Comparison of ENCODE assay signal across 8 mouse cellular contexts in genomic region chr4:132767914-132768876, GRCm38 (mm10). TPM values are rescaled to one million over a fixed set of nuclear protein-coding genes. Genes with fewer than 3 reads are reported as not detected.
DNase-seq lines count a peak whose midpoint lies in the region; ATAC-seq and TF ChIP-seq lines count a peak whose summit lies in the region.

Gene Rpa2 (plus strand): TSS chr4:132768332.

- peak within 1 kb of the TSS; percentile 72 for H3K4me3 ChIP-seq in forebrain, embryonic 10.5 days
- H3K4me3 ChIP-seq in heart, embryonic 15.5 days, result peak within 1 kb of the TSS; percentile 87
- peak within 1 kb of the TSS; percentile 81 to 90 for H3K4me3 ChIP-seq in liver, embryonic 14.5 days (ENCODE audit: insufficient read depth in 1 of 2, low read depth in 2 of 2, low read length in 2 of 2)
- H3K4me3 ChIP-seq in neural tube, embryonic 11.5 days (ENCODE audit: low read depth, low read length), result peak within 1 kb of the TSS; percentile 68
- peak within 1 kb of the TSS; percentile 74 for H3K4me3 ChIP-seq in stomach, postnatal 0 days (ENCODE audit: low read depth, low read length)

- peak; percentile 38 for TF ChIP-seq CTCF in liver, embryonic 14.5 days (IDR thresholded peaks at IDR 0.05; ENCODE audit: low read depth)
- TF ChIP-seq CTCF in stomach, postnatal 0 days (IDR thresholded peaks at IDR 0.05; ENCODE audit: low read depth), result peak; percentile 15; the same call in 1 of the 2 replicates

- H3K36me3 ChIP-seq in forebrain, embryonic 10.5 days (replicated peaks), result peaks cover 37% of the 10 kb centered on the region
- peaks cover 28% of the 10 kb centered on the region for H3K36me3 ChIP-seq in heart, embryonic 15.5 days
- peaks cover 32% of the 10 kb centered on the region for H3K36me3 ChIP-seq in liver, embryonic 14.5 days (replicated peaks; ENCODE audit: control insufficient read depth, insufficient read depth, low read depth)
- peaks cover 6% of the 10 kb centered on the region; the same call in 1 of the 2 replicates for H3K36me3 ChIP-seq in neural tube, embryonic 11.5 days (ENCODE audit: control insufficient read depth, insufficient read depth, low read length)
- peaks cover 3% of the 10 kb centered on the region; the same call in 1 of the 2 replicates for H3K36me3 ChIP-seq in stomach, postnatal 0 days (ENCODE audit: control insufficient read depth, insufficient read depth, low read length)

- H3K4me2 ChIP-seq in heart, embryonic 15.5 days, result peak within 1 kb of the TSS; percentile 90
- peak within 1 kb of the TSS; percentile 87 for H3K4me2 ChIP-seq in liver, embryonic 14.5 days (ENCODE audit: low read depth)
- peak within 1 kb of the TSS; percentile 81 for H3K4me2 ChIP-seq in neural tube, embryonic 11.5 days (ENCODE audit: low read depth)
- H3K4me2 ChIP-seq in stomach, postnatal 0 days (replicated peaks; ENCODE audit: low read depth), result peak within 1 kb of the TSS; percentile 92

- peak within 1 kb of the TSS; percentile 88 for H3K27ac ChIP-seq in forebrain, embryonic 10.5 days
- peak within 1 kb of the TSS; percentile 76 for H3K27ac ChIP-seq in heart, embryonic 15.5 days
- H3K27ac ChIP-seq in liver, embryonic 14.5 days, result peak within 1 kb of the TSS; percentile 73
- no peak within 1 kb of the TSS for H3K27ac ChIP-seq in neural tube, embryonic 11.5 days (ENCODE audit: low read depth, low read length)
- peak within 1 kb of the TSS; percentile 86 for H3K27ac ChIP-seq in stomach, postnatal 0 days (replicated peaks)

- no peaks in the 10 kb centered on the region for H3K27me3 ChIP-seq in forebrain, embryonic 10.5 days (ENCODE audit: poor library complexity, severe bottlenecking)
- no peaks in the 10 kb centered on the region for H3K27me3 ChIP-seq in heart, embryonic 15.5 days
- H3K27me3 ChIP-seq in liver, embryonic 14.5 days (ENCODE audit: control insufficient read depth, insufficient read depth, low read length), result no peaks in the 10 kb centered on the region
- no peaks in the 10 kb centered on the region for H3K27me3 ChIP-seq in neural tube, embryonic 11.5 days (ENCODE audit: control insufficient read depth, insufficient read depth, low read length)
- H3K27me3 ChIP-seq in stomach, postnatal 0 days (ENCODE audit: control insufficient read depth, insufficient read depth, low read length), result no peaks in the 10 kb centered on the region

- H3K9me3 ChIP-seq in forebrain, embryonic 10.5 days, result no peaks in the 10 kb centered on the region
- H3K9me3 ChIP-seq in heart, embryonic 15.5 days (replicated peaks), result no peaks in the 10 kb centered on the region
- H3K9me3 ChIP-seq in liver, embryonic 14.5 days (ENCODE audit: control insufficient read depth, low read length), result no peaks in the 10 kb centered on the region
- no peaks in the 10 kb centered on the region for H3K9me3 ChIP-seq in neural tube, embryonic 11.5 days (ENCODE audit: control insufficient read depth, low read length)
- no peaks in the 10 kb centered on the region for H3K9me3 ChIP-seq in stomach, postnatal 0 days (ENCODE audit: control insufficient read depth, low read length)

- under 1% methylated on average over 71 of the region's 71 CpGs for WGBS in forebrain, embryonic 10.5 days
- under 1% methylated on average over 71 of the region's 71 CpGs for WGBS in heart, embryonic 15.5 days
- WGBS in liver, embryonic 14.5 days (ENCODE audit: insufficient replicate concordance), result under 1% methylated on average over 71 of the region's 71 CpGs
- WGBS in neural tube, embryonic 11.5 days, result under 1% methylated on average over 71 of the region's 71 CpGs
- under 1% methylated on average over 67 of the region's 71 CpGs for WGBS in stomach, postnatal 0 days

- peak; percentile 60 for TF ChIP-seq EP300 in liver, embryonic 14.5 days (IDR thresholded peaks at IDR 0.05; ENCODE audit: low read depth)
- peak; percentile 93 for TF ChIP-seq EP300 in stomach, postnatal 0 days (optimal IDR thresholded peaks at IDR 0.05)

- peak; percentile 92 to 97 for DNase-seq in CD8-positive naive resting alpha-beta T cell, adult 2 months (ENCODE audit: low read depth in 2 of 2, low spot score in 2 of 2)
- DNase-seq in c-Kit-positive CD71-negative TER-119-negative erythroid progenitor cells, embryonic 14.5 days (ENCODE audit: low read depth), result peak; percentile 100
- DNase-seq in forebrain, embryonic 10.5 days (ENCODE audit: extremely low spot score, low spot score), result peak; percentile 99
- DNase-seq in kidney, postnatal 25 days, result peak; percentile 99 to 100
- peak; percentile 100 for DNase-seq in liver, embryonic 14.5 days (ENCODE audit: low read depth in 3 of 3, low spot score in 3 of 3)
- DNase-seq in neural tube, embryonic 11.5 days (ENCODE audit: low spot score), result peak; percentile 98
- DNase-seq in stomach, postnatal 0 days (ENCODE audit: low spot score), result peak; percentile 97

- H3K9ac ChIP-seq in heart, embryonic 15.5 days, result peak within 1 kb of the TSS; percentile 87
- peak within 1 kb of the TSS; percentile 96 for H3K9ac ChIP-seq in liver, embryonic 14.5 days (replicated peaks)
- H3K9ac ChIP-seq in neural tube, embryonic 11.5 days (ENCODE audit: low read length), result peak within 1 kb of the TSS; percentile 59
- H3K9ac ChIP-seq in stomach, postnatal 0 days (ENCODE audit: low read length), result peak within 1 kb of the TSS; percentile 74

- H3K4me1 ChIP-seq in forebrain, embryonic 10.5 days, result peaks cover 9% of the 10 kb centered on the region
- peaks cover 10% of the 10 kb centered on the region for H3K4me1 ChIP-seq in heart, embryonic 15.5 days (replicated peaks)
- peaks cover 6 to 8% of the 10 kb centered on the region in 2 experiments for H3K4me1 ChIP-seq in liver, embryonic 14.5 days (replicated peaks; ENCODE audit: control insufficient read depth in 2 of 2, insufficient read depth in 2 of 2, low read length in 1 of 2)
- H3K4me1 ChIP-seq in neural tube, embryonic 11.5 days (ENCODE audit: control insufficient read depth, insufficient read depth, low read length), result peaks cover 4% of the 10 kb centered on the region; the same call in 1 of the 2 replicates
- no peaks in the 10 kb centered on the region for H3K4me1 ChIP-seq in stomach, postnatal 0 days (replicated peaks; ENCODE audit: control insufficient read depth, insufficient read depth)

- ATAC-seq in heart, embryonic 15.5 days (replicated peaks; ENCODE audit: insufficient number of reproducible peaks, insufficient read depth, low FRiP score, low read depth), result peak; percentile 95
- peak; percentile 94 for ATAC-seq in liver, embryonic 14.5 days (ENCODE audit: insufficient read depth)
- ATAC-seq in neural tube, embryonic 11.5 days (ENCODE audit: insufficient read depth, low FRiP score, low TSS enrichment), result peak; percentile 94
- peak; percentile 96 for ATAC-seq in stomach, postnatal 0 days (ENCODE audit: low FRiP score, low TSS enrichment)

RNA-seq across cellular contexts. Expression of gene Rpa2, which starts in this region (rescaled TPM):
- 221 and 222 TPM in 2 replicates for polyA plus RNA-seq in forebrain, embryonic 10.5 days (2016; fragmentation: Nextera tagmentation; extraction: Ambion mirVana)
- polyA plus RNA-seq in heart, embryonic 15.5 days (2015; fragmentation: Nextera tagmentation; extraction: Ambion mirVana), result 60.8 and 71.2 TPM in 2 replicates
- 43.2 and 55.6 TPM in 2 replicates for polyA plus RNA-seq in liver, embryonic 14.5 days (2012; rRNA removed)
- 95.7 and 104 TPM in 2 replicates for polyA plus RNA-seq in liver, embryonic 14.5 days (2014; fragmentation: Nextera tagmentation; extraction: Ambion mirVana)
- 123 and 132 TPM in 2 replicates for polyA plus RNA-seq in neural tube, embryonic 11.5 days (2014; fragmentation: Nextera tagmentation; extraction: Ambion mirVana)
- polyA plus RNA-seq in stomach, postnatal 0 days (2015; fragmentation: Nextera tagmentation; extraction: Ambion mirVana), result 29.8 and 32.1 TPM in 2 replicates
